Mouse (Mus musculus) forebrain, embryonic 16.5 days (tissue): Measurements from ENCODE around the gene Plk5. TPM values are rescaled to one million over a fixed set of nuclear protein-coding genes. Genes with fewer than 3 reads are reported as not detected.

Source experiments
- ATAC-seq: fragments of 200-750 bp; cut with Nextera tagmentation; 2 replicates; pipeline ENCODE4 v1.8.0; 2017; ENCODE audit warnings: mild to moderate bottlenecking, moderate library complexity
- H3K27ac ChIP-seq: fragments of 300-500 bp; sonication (generic); 2 replicates; pipeline ENCODE4 v1.5.1; 2014; ENCODE audit warnings: low read length, control low read depth
- H3K27me3 ChIP-seq: fragments of 300-500 bp; sonication (generic); replicated peaks from 2 replicates; pipeline ENCODE4 v1.6.1; 2014; ENCODE audit warnings: low read length; ENCODE audit not compliant: control insufficient read depth, insufficient read depth
- H3K36me3 ChIP-seq: fragments of 300-500 bp; sonication (generic); 2 replicates; pipeline ENCODE4 v1.6.1; 2014; ENCODE audit not compliant: control insufficient read depth, insufficient read depth
- H3K4me1 ChIP-seq: fragments of 300-500 bp; sonication (generic); replicated peaks from 2 replicates; pipeline ENCODE4 v1.6.1; 2014; ENCODE audit warnings: low read length; ENCODE audit not compliant: control insufficient read depth, insufficient read depth
- H3K4me2 ChIP-seq: fragments of 300-500 bp; sonication (generic); 2 replicates; pipeline ENCODE4 v1.6.1; 2014; ENCODE audit warnings: mild to moderate bottlenecking, low read length, control low read depth
- H3K4me3 ChIP-seq: fragments of 300-500 bp; sonication (generic); replicated peaks from 2 replicates; pipeline ENCODE4 v1.5.1; 2014; ENCODE audit warnings: mild to moderate bottlenecking, low read length, control low read depth
- H3K9ac ChIP-seq: fragments of 300-500 bp; sonication (generic); replicated peaks from 2 replicates; pipeline ENCODE4 v1.6.1; 2014; ENCODE audit warnings: low read depth, low read length, control low read depth
- H3K9me3 ChIP-seq: fragments of 300-500 bp; sonication (generic); 2 replicates; pipeline ENCODE4 v1.6.1; 2016; ENCODE audit warnings: low read length; ENCODE audit not compliant: control insufficient read depth
- WGBS: fragments of 180-500 bp; shearing (Covaris S2); extraction: QIAGEN DNeasy Blood & Tissue Kit; methylation state at CpG from one replicate; pipeline ENCODE4 v1.1.7; 2014; 5-methylcytosine and 5-hydroxymethylcytosine counted together
- polyA plus RNA-seq: library from polyadenylated mRNA; unstranded; fragments of >200 nt; fragmentation: Nextera tagmentation; extraction: Ambion mirVana; gene quantifications from 2 replicates; pipeline ENCODE4 v1.2.1, GENCODE M21; 2015

Gene Plk5
- 2.2 and 4.5 TPM in 2 replicates for polyA plus RNA-seq

DNA sequence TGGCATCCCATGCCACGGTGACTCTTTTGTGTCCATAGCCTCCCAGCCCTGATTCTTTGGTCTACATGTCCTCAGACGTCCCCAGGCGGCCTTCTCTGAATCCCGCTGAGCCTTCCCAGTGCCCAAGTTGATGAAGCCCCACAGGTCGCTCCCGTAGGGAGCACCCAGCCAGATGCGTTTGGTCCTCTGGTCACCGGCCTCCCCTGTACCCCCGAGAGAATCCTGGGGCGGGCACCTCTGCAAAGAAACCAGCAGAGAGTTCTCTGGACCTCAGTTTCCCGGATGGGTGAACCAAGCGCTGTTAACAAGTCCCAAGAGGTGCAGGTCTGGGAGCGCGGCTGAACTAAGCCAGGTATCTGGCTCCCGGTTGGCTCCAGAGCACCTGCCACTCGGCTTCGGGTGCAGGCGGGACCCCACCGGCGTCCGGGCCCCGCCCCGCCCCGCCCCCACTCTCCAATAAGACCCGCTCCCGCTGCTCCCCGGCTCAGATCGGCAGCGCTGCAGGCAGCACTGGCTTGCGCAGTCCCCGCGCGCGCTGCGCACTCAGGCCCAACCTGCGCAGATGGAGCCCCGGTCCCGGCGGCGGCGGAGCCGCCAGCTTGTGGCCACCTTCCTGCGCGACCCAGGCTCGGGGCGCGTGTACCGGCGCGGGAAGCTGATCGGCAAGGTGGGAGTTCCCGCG, at the start of gene Plk5:
TSS of gene Plk5 (plus strand) at position 459 of the 682 bp plus-strand sequence.
- peak within 1 kb of the TSS; percentile 57 for H3K4me2 ChIP-seq
- peak within 1 kb of the TSS; percentile 40 for H3K4me3 ChIP-seq
- 0 out of 2 replicates have a peak, but pooled peaks have one; percentile 27 for ATAC-seq
- peaks cover 16% of the 10 kb centered on the region for H3K4me1 ChIP-seq
- peak within 1 kb of the TSS; percentile 29 for H3K9ac ChIP-seq
- under 1% methylated on average over 50 of the region's 53 CpGs for WGBS
- no peak within 1 kb of the TSS for H3K27ac ChIP-seq
- H3K27me3 ChIP-seq, result peaks cover 54% of the 10 kb centered on the region
- no peaks in the 10 kb centered on the region for H3K9me3 ChIP-seq
- H3K36me3 ChIP-seq, result no peaks in the 10 kb centered on the region

DNA sequence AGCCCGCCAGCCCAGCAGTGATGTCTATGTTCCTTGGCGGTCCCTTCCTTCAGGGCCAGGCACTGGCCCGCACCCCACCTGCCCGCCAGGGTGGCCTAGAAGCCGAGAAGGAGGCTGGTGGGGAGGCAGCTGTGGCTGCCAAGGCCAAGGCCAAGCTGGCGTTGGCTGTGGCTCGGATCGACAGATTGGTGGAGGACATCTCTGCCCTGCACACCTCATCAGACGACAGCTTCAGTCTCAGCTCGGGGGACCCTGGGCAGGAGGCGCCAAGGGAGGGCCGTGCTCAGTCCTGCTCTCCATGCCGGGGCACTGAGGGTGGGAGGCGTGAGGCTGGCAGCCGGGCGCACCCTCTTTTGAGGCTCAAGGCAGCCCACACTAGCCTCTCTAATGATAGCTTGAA, 44.7 kb upstream of the Plk5 start:
- Histone ChIP-seq H3K9ac (no peak overlapping the region), H3K27me3 (no peaks in the 10 kb centered on the region), H3K36me3 (peaks cover 66% of the 10 kb centered on the region), H3K27ac (no peak overlapping the region), H3K4me3 (no peak overlapping the region), H3K4me1 (peaks cover 20% of the 10 kb centered on the region), H3K9me3 (no peaks in the 10 kb centered on the region), H3K4me2 (no peak overlapping the region)
- ATAC-seq, result no peak
- WGBS, result 87% methylated on average over 16 of the region's 16 CpGs

DNA sequence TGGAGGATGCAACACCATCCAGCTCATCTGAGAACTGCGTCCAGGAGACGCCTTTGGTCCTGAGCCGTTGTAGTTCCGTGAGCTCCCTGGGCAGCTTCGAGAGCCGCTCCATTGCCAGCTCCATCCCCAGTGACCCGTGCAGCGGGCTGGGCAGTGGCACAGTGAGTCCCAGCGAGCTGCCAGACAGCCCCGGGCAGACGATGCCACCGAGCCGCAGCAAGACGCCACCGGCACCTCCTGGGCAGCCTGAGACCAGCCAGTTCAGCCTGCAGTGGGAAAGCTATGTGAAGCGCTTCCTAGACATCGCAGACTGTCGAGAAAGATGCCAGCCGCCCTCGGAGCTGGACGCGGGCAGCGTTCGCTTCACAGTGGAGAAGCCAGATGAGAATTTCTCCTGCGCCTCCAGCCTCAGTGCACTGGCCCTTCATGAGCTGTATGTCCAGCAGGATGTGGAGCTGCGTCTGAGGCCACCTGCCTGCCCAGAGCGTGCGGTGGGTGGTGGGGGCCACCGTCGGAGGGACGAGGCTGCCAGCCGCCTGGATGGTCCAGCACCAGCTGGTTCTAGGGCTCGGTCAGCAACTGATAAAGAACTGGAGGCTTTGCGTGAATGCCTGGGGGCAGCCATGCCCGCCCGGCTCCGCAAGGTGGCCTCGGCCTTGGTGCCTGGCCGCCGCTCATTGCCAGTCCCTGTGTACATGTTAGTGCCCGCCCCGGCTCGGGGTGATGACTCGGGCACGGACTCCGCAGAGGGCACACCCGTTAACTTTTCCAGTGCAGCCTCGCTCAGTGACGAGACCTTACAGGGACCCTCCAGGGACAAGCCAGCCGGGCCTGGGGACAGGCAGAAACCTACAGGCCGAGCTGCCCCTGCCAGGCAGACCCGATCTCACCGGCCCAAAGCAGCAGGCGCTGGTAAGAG, 43.4 kb upstream of the Plk5 start:
- Histone ChIP-seq H3K4me3 (no peak overlapping the region), H3K27ac (no peak overlapping the region), H3K4me1 (peaks cover 30% of the 10 kb centered on the region), H3K4me2 (no peak overlapping the region), H3K27me3 (no peaks in the 10 kb centered on the region), H3K36me3 (peaks cover 61% of the 10 kb centered on the region), H3K9me3 (no peaks in the 10 kb centered on the region), H3K9ac (no peak overlapping the region)
- ATAC-seq, result no peak
- WGBS, result 76% methylated on average over 54 of the region's 54 CpGs

DNA sequence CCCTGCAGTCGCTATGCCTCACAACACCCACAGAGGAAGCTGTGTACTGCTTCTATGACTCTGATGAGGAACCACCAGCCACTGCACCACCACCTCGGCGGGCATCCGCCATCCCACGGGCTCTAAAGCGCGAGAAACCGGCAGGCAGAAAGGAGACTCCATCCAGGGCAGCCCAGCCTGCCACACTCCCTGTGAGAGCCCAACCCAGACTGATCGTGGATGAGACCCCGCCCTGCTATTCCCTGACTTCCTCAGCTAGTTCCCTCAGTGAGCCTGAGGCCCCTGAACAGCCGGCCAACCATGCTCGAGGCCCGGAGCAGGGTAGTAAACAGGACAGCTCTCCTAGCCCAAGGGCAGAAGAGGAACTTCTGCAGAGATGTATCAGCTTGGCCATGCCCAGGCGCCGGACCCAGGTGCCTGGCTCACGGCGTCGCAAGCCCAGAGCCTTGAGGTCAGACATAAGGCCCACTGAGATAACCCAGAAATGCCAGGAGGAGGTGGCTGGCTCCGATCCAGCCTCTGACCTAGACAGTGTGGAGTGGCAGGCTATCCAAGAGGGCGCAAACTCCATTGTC, 42.5 kb upstream of the Plk5 start:
- Histone ChIP-seq H3K27me3 (no peaks in the 10 kb centered on the region), H3K9ac (no peak overlapping the region), H3K4me2 (no peak overlapping the region), H3K36me3 (peaks cover 55% of the 10 kb centered on the region), H3K27ac (no peak overlapping the region), H3K4me1 (peaks cover 30% of the 10 kb centered on the region), H3K4me3 (no peak overlapping the region), H3K9me3 (no peaks in the 10 kb centered on the region)
- WGBS, result 65% methylated on average over 20 of the region's 20 CpGs
- ATAC-seq, result no peak

DNA sequence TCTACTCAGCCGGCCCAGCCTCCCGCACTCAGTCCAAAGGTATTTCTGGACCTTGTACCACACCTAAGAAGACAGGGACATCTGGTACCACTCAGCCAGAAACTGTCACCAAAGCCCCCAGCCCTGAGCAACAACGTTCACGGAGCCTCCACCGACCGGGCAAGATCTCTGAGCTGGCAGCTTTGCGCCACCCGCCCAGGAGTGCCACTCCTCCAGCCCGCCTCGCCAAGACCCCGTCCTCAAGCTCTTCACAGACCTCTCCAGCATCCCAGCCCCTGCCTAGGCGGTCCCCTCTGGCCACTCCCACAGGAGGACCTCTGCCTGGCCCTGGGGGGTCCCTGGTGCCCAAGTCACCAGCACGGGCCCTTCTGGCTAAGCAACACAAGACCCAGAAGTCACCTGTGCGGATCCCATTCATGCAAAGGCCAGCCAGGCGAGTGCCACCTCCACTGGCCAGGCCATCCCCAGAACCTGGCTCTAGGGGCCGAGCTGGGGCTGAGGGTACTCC, 41.7 kb upstream of the Plk5 start:
- no peak for ATAC-seq
- H3K9me3 ChIP-seq, result no peaks in the 10 kb centered on the region
- no peaks in the 10 kb centered on the region for H3K27me3 ChIP-seq
- whole genome bisulfite sequencing, result 57% methylated on average over 16 of the region's 16 CpGs
- H3K9ac ChIP-seq, result no peak overlapping the region
- no peak overlapping the region for H3K27ac ChIP-seq
- peaks cover 34% of the 10 kb centered on the region for H3K4me1 ChIP-seq
- peaks cover 48% of the 10 kb centered on the region for H3K36me3 ChIP-seq
- no peak overlapping the region for H3K4me3 ChIP-seq
- no peak overlapping the region for H3K4me2 ChIP-seq

DNA sequence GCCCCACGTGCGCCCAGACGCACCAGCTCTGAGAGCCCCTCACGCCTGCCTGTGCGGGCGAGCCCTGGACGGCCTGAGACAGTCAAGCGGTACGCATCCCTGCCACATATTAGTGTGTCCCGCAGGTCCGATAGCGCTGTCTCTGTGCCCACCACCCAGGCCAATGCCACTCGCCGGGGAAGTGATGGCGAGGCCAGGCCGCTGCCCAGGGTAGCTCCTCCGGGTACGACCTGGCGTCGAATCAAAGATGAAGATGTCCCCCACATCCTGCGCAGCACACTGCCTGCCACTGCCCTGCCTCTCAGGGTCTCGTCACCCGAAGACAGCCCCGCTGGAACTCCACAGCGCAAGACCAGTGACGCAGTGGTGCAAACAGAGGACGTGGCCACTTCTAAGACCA, 40.9 kb upstream of the Plk5 start:
- Histone ChIP-seq H3K27me3 (no peaks in the 10 kb centered on the region), H3K36me3 (peaks cover 45% of the 10 kb centered on the region), H3K4me3 (no peak overlapping the region), H3K27ac (no peak overlapping the region), H3K4me1 (peaks cover 40% of the 10 kb centered on the region), H3K9ac (no peak overlapping the region), H3K4me2 (no peak overlapping the region), H3K9me3 (no peaks in the 10 kb centered on the region)
- no peak for ATAC-seq
- WGBS, result 57% methylated on average over 26 of the region's 27 CpGs

DNA sequence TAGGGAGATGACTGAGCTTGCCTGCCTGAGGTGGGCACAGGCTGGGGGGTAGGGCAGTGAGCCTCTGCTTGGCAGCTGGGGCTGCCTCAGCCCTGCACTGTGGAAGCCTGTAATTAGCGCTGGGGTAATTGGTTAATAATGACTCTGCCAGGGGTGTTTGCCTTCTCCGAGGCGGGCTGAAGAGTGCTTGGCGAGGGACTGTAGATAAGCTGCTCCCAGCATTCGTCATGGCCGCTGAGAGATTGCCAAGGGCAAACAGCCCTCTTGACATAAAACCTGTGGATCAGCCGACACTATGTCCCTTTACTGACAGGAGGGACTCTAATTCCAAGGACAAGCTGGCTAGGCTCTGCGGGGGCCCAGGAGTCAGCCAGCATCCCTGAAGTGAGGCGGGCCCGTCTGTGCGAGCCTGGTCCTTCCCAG, 39.9 kb upstream of the Plk5 start:
- H3K4me1 ChIP-seq, result peaks cover 40% of the 10 kb centered on the region

DNA sequence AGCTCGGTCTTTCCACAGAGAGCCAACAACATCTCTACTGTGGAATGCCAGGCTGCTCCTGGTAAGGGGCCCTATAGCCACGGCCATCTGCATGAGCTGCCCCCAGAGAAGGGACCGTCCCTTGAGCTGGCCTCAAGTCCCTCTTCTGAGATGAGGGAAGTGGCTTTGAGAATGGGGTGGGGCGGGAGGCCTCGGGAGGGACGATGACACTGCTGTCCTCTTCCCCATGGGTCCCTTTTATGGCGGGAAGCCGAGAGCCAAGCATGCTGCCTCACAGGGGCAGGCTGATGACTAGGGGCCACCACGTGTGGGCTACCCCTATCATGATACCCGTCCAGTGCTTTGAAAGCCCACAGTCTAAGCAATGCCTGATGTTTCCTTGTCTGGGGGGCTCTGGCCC, 39.2 kb upstream of the Plk5 start:
- 60% methylated on average over 10 of the region's 10 CpGs for WGBS
- no peak overlapping the region for H3K9ac ChIP-seq
- no peaks in the 10 kb centered on the region for H3K27me3 ChIP-seq
- no peak overlapping the region for H3K4me3 ChIP-seq
- no peak overlapping the region for H3K27ac ChIP-seq
- H3K36me3 ChIP-seq, result peaks cover 32% of the 10 kb centered on the region
- ATAC-seq, result no peak
- H3K9me3 ChIP-seq, result no peaks in the 10 kb centered on the region
- no peak overlapping the region for H3K4me2 ChIP-seq
- H3K4me1 ChIP-seq, result peaks cover 40% of the 10 kb centered on the region

More for the DNA sequence above, 39.9 kb upstream of the Plk5 start:
- no peak overlapping the region for H3K27ac ChIP-seq
- no peaks in the 10 kb centered on the region for H3K9me3 ChIP-seq
- no peak overlapping the region for H3K9ac ChIP-seq
- no peaks in the 10 kb centered on the region for H3K27me3 ChIP-seq
- peaks cover 39% of the 10 kb centered on the region for H3K36me3 ChIP-seq
- H3K4me2 ChIP-seq, result no peak overlapping the region
- 24% methylated on average over 11 of the region's 11 CpGs for WGBS
- no peak overlapping the region for H3K4me3 ChIP-seq
- ATAC-seq, result peak; percentile 52

DNA sequence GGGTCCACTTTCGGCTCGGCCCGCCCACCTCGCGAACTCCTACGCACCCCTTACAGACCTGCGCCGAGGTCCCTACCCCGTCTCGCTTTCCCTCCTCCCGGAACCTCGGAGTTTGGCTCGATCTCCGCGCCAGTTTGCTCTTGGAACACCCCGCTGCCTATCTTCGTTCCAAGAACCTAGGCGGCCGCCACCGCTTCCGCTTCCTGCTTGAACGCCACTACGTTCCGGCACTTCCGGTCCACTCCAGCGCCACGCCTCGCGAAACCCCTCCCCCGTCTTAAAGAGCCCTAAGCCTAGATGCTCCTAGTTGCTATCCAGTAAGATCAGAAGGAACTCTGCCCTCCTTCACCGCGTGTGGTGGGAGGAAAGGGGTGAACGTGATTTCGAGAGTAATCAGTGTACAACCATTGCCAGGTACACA, 35.9 kb upstream of the Plk5 start, which contains the start of gene 2310011J03Rik:
TSS of gene 2310011J03Rik (minus strand) at position 198 of the 421 bp plus-strand sequence.
- under 1% methylated on average over 34 of the region's 34 CpGs for WGBS
- peak; percentile 68 for ATAC-seq
- Histone ChIP-seq H3K4me2 (peak within 1 kb of the TSS; percentile 96), H3K4me3 (peak within 1 kb of the TSS; percentile 52), H3K36me3 (peaks cover 14% of the 10 kb centered on the region; the same call in 1 of the 2 replicates), H3K9ac (peak within 1 kb of the TSS; percentile 65), H3K9me3 (no peaks in the 10 kb centered on the region), H3K27ac (peak within 1 kb of the TSS; percentile 29), H3K4me1 (peaks cover 47% of the 10 kb centered on the region), H3K27me3 (no peaks in the 10 kb centered on the region)
